Mouse (Mus musculus) forebrain, embryonic 16.5 days (tissue): Measurements from ENCODE around the gene Khnyn. TPM values are rescaled to one million over a fixed set of nuclear protein-coding genes. Genes with fewer than 3 reads are reported as not detected.

Experiments
- ATAC-seq: fragments of 200-750 bp; cut with Nextera tagmentation; 2 replicates; pipeline ENCODE4 v1.8.0; 2017; ENCODE audit warnings: mild to moderate bottlenecking, moderate library complexity
- H3K27ac ChIP-seq: fragments of 300-500 bp; sonication (generic); 2 replicates; pipeline ENCODE4 v1.5.1; 2014; ENCODE audit warnings: low read length, control low read depth
- H3K27me3 ChIP-seq: fragments of 300-500 bp; sonication (generic); replicated peaks from 2 replicates; pipeline ENCODE4 v1.6.1; 2014; ENCODE audit warnings: low read length; ENCODE audit not compliant: control insufficient read depth, insufficient read depth
- H3K36me3 ChIP-seq: fragments of 300-500 bp; sonication (generic); 2 replicates; pipeline ENCODE4 v1.6.1; 2014; ENCODE audit not compliant: control insufficient read depth, insufficient read depth
- H3K4me1 ChIP-seq: fragments of 300-500 bp; sonication (generic); replicated peaks from 2 replicates; pipeline ENCODE4 v1.6.1; 2014; ENCODE audit warnings: low read length; ENCODE audit not compliant: control insufficient read depth, insufficient read depth
- H3K4me2 ChIP-seq: fragments of 300-500 bp; sonication (generic); 2 replicates; pipeline ENCODE4 v1.6.1; 2014; ENCODE audit warnings: mild to moderate bottlenecking, low read length, control low read depth
- H3K4me3 ChIP-seq: fragments of 300-500 bp; sonication (generic); replicated peaks from 2 replicates; pipeline ENCODE4 v1.5.1; 2014; ENCODE audit warnings: mild to moderate bottlenecking, low read length, control low read depth
- H3K9ac ChIP-seq: fragments of 300-500 bp; sonication (generic); replicated peaks from 2 replicates; pipeline ENCODE4 v1.6.1; 2014; ENCODE audit warnings: low read depth, low read length, control low read depth
- H3K9me3 ChIP-seq: fragments of 300-500 bp; sonication (generic); 2 replicates; pipeline ENCODE4 v1.6.1; 2016; ENCODE audit warnings: low read length; ENCODE audit not compliant: control insufficient read depth
- WGBS: fragments of 180-500 bp; shearing (Covaris S2); extraction: QIAGEN DNeasy Blood & Tissue Kit; methylation state at CpG from one replicate; pipeline ENCODE4 v1.1.7; 2014; 5-methylcytosine and 5-hydroxymethylcytosine counted together
- polyA plus RNA-seq: library from polyadenylated mRNA; unstranded; fragments of >200 nt; fragmentation: Nextera tagmentation; extraction: Ambion mirVana; gene quantifications from 2 replicates; pipeline ENCODE4 v1.2.1, GENCODE M21; 2015

Gene Khnyn
- polyA plus RNA-seq, 1 experiment from 2014 or later: 10.3 TPM

GRCm38 (mm10) chr14:55929263-55929997 lies 44.7 kb downstream of the Khnyn start:
- whole genome bisulfite sequencing: 86% methylated on average over 12 of the region's 12 CpGs
- Histone ChIP-seq H3K4me3 (no peak overlapping the region), H3K4me1 (no peaks in the 10 kb centered on the region), H3K4me2 (no peak overlapping the region), H3K9me3 (no peaks in the 10 kb centered on the region), H3K36me3 (no peaks in the 10 kb centered on the region), H3K27me3 (no peaks in the 10 kb centered on the region), H3K27ac (no peak overlapping the region), H3K9ac (no peak overlapping the region)
- no peak for ATAC-seq

- H3K27ac ChIP-seq: no peak overlapping the region
- H3K9ac ChIP-seq: no peak overlapping the region
- no peak for ATAC-seq
- WGBS: 65% methylated on average over 7 of the region's 7 CpGs
- H3K4me1 ChIP-seq: no peaks in the 10 kb centered on the region
- H3K36me3 ChIP-seq: no peaks in the 10 kb centered on the region
- no peaks in the 10 kb centered on the region for H3K27me3 ChIP-seq
- H3K9me3 ChIP-seq: no peaks in the 10 kb centered on the region
- H3K4me2 ChIP-seq: no peak overlapping the region
- no peak overlapping the region for H3K4me3 ChIP-seq
Measured at GRCm38 (mm10) chr14:55933586-55933985, 48.8 kb downstream of the Khnyn start.

GRCm38 (mm10) chr14:55940070-55940800 lies 55.5 kb downstream of the Khnyn start:
- H3K9me3 ChIP-seq: no peaks in the 10 kb centered on the region
- H3K4me2 ChIP-seq: no peak overlapping the region
- WGBS: 57% methylated on average over 7 of the region's 7 CpGs
- H3K9ac ChIP-seq: no peak overlapping the region
- H3K36me3 ChIP-seq: no peaks in the 10 kb centered on the region
- ATAC-seq: no peak
- H3K4me3 ChIP-seq: no peak overlapping the region
- no peaks in the 10 kb centered on the region for H3K4me1 ChIP-seq
- no peaks in the 10 kb centered on the region for H3K27me3 ChIP-seq
- no peak overlapping the region for H3K27ac ChIP-seq

- no peak for ATAC-seq
- H3K9ac ChIP-seq: no peak overlapping the region
- WGBS: 85% methylated on average over 11 of the region's 11 CpGs
Measured at GRCm38 (mm10) chr14:55943601-55944000, 58.9 kb downstream of the Khnyn start.

GRCm38 (mm10) chr14:55944575-55944974 lies 59.8 kb downstream of the Khnyn start, which contains the start of gene Cma1:
Gene Cma1 (minus strand): TSS chr14:55944675.
- WGBS: 89% methylated on average over 4 of the region's 4 CpGs
- no peaks in the 10 kb centered on the region for H3K27me3 ChIP-seq
- no peak for ATAC-seq
- no peaks in the 10 kb centered on the region for H3K36me3 ChIP-seq
- no peak within 1 kb of the TSS for H3K27ac ChIP-seq
- H3K4me3 ChIP-seq: no peak within 1 kb of the TSS
- H3K9me3 ChIP-seq: no peaks in the 10 kb centered on the region
- H3K9ac ChIP-seq: no peak within 1 kb of the TSS
- H3K4me2 ChIP-seq: no peak within 1 kb of the TSS
- H3K4me1 ChIP-seq: no peaks in the 10 kb centered on the region

More at GRCm38 (mm10) chr14:55943601-55944000, 58.9 kb downstream of the Khnyn start:
- no peaks in the 10 kb centered on the region for H3K9me3 ChIP-seq
- no peaks in the 10 kb centered on the region for H3K36me3 ChIP-seq
- no peak overlapping the region for H3K4me2 ChIP-seq
- no peaks in the 10 kb centered on the region for H3K4me1 ChIP-seq
- H3K27me3 ChIP-seq: no peaks in the 10 kb centered on the region
- H3K4me3 ChIP-seq: no peak overlapping the region
- no peak overlapping the region for H3K27ac ChIP-seq

- no peaks in the 10 kb centered on the region for H3K27me3 ChIP-seq
- H3K9me3 ChIP-seq: no peaks in the 10 kb centered on the region
- no peak overlapping the region for H3K9ac ChIP-seq
- no peak overlapping the region for H3K4me2 ChIP-seq
- no peak overlapping the region for H3K4me3 ChIP-seq
- 89% methylated on average over 2 of the region's 2 CpGs for WGBS
- no peaks in the 10 kb centered on the region for H3K4me1 ChIP-seq
- no peaks in the 10 kb centered on the region for H3K36me3 ChIP-seq
- no peak overlapping the region for H3K27ac ChIP-seq
- no peak for ATAC-seq
Measured at GRCm38 (mm10) chr14:55946269-55946969, 61.7 kb downstream of the Khnyn start.

Other genes starting within 250 kb of the Khnyn start
- gene Ipo4, start 249.0 kb upstream of the Khnyn start, polyA plus RNA-seq: 92.5 and 110 TPM in 2 replicates
- 0.67 and 3.8 TPM in 2 replicates for gene Gm49378, start 247.1 kb upstream of the Khnyn start, polyA plus RNA-seq
- 62.1 and 66.2 TPM in 2 replicates for gene Tm9sf1, start 241.1 kb upstream of the Khnyn start, polyA plus RNA-seq
- 0.29 and 0.51 TPM in 2 replicates for gene Tssk4, start 234.8 kb upstream of the Khnyn start, polyA plus RNA-seq
- 63.5 and 71.3 TPM in 2 replicates for gene Mdp1, start 224.4 kb upstream of the Khnyn start, polyA plus RNA-seq
- 52.5 and 62.6 TPM in 2 replicates for gene Gmpr2, start 213.0 kb upstream of the Khnyn start, polyA plus RNA-seq
- 514 and 544 TPM in 2 replicates for gene Nedd8, start 212.8 kb upstream of the Khnyn start, polyA plus RNA-seq
- gene Tinf2, start 203.1 kb upstream of the Khnyn start, polyA plus RNA-seq: 31.4 and 32.6 TPM in 2 replicates
- 0.26 and 0.28 TPM in 2 replicates for gene Tgm1, start 171.0 kb upstream of the Khnyn start, polyA plus RNA-seq
- gene Rabggta, start 162.7 kb upstream of the Khnyn start, polyA plus RNA-seq: 52.6 and 53.3 TPM in 2 replicates
- gene Dhrs1, start 139.3 kb upstream of the Khnyn start, polyA plus RNA-seq: 81.9 and 83.5 TPM in 2 replicates
- gene Nop9, start 139.3 kb upstream of the Khnyn start, polyA plus RNA-seq: 36.4 and 46.0 TPM in 2 replicates
- gene Cideb, start 126.5 kb upstream of the Khnyn start, polyA plus RNA-seq: 0.21 TPM in 1 of 2 replicates, not detected in the other
- 0.21 and 0.38 TPM in 2 replicates for gene Ltb4r2, start 123.5 kb upstream of the Khnyn start, polyA plus RNA-seq
- 0.24 and 0.25 TPM in 2 replicates for gene Ltb4r1, start 119.0 kb upstream of the Khnyn start, polyA plus RNA-seq
- 3.2 and 3.7 TPM in 2 replicates for gene Adcy4, start 100.9 kb upstream of the Khnyn start, polyA plus RNA-seq
- gene Ripk3, start 96.1 kb upstream of the Khnyn start, polyA plus RNA-seq: 2.7 and 3.2 TPM in 2 replicates
- gene Nfatc4, start 61.8 kb upstream of the Khnyn start, polyA plus RNA-seq: 11.7 and 12.3 TPM in 2 replicates
- 11.3 and 13.2 TPM in 2 replicates for gene Nynrin, start 30.9 kb upstream of the Khnyn start, polyA plus RNA-seq
- gene Cbln3, start 555 bp upstream of the Khnyn start, polyA plus RNA-seq: 0.14 and 0.21 TPM in 2 replicates
- 102 and 128 TPM in 2 replicates for gene Sdr39u1, start 15.3 kb downstream of the Khnyn start, polyA plus RNA-seq
- gene Cma1, start 59.7 kb downstream of the Khnyn start, polyA plus RNA-seq: 0.27 and 0.61 TPM in 2 replicates
- gene Cma2, start 66.0 kb downstream of the Khnyn start, polyA plus RNA-seq: not detected in 2 replicates
- gene Mcpt1, start 133.0 kb downstream of the Khnyn start, polyA plus RNA-seq: not detected in 2 replicates
- not detected in 2 replicates for gene Mcpt9, start 145.5 kb downstream of the Khnyn start, polyA plus RNA-seq
- not detected in 2 replicates for gene Mcpt2, start 157.1 kb downstream of the Khnyn start, polyA plus RNA-seq
- not detected in 2 replicates for gene Mcpt4, start 177.4 kb downstream of the Khnyn start, polyA plus RNA-seq
- not detected in 2 replicates for gene Mcpt8, start 200.3 kb downstream of the Khnyn start, polyA plus RNA-seq
- not detected in 2 replicates for gene Ctsg, start 217.6 kb downstream of the Khnyn start, polyA plus RNA-seq
- gene Gzme, start 235.7 kb downstream of the Khnyn start, polyA plus RNA-seq: not detected in 2 replicates
- not detected in 2 replicates for gene Gzmd, start 247.7 kb downstream of the Khnyn start, polyA plus RNA-seq